Mouse (Mus musculus) heart, embryonic 14.5 days (tissue): Measurements from ENCODE around the gene Papolb. TPM values are rescaled to one million over a fixed set of nuclear protein-coding genes. Genes with fewer than 3 reads are reported as not detected.

Source experiments
- ATAC-seq: fragments of 200-750 bp; cut with Nextera tagmentation; 2 replicates; pipeline ENCODE4 v1.8.0; 2017; ENCODE audit warnings: low read depth, moderate TSS enrichment; ENCODE audit not compliant: insufficient number of reproducible peaks, insufficient read depth, low FRiP score
- H3K27ac ChIP-seq, 2 experiments: fragments of 200-500 bp in 1 of 2; fragments of 300-500 bp in 1 of 2; sonication (generic) in 1 of 2; replicated peaks in 1 of 2; 2 replicates each; pipeline ENCODE4 v1.5.1; 2012 to 2014; ENCODE audit warnings: low read depth in 2 of 2, low read length in 2 of 2, control low read depth in 1 of 2, mild to moderate bottlenecking in 1 of 2, mixed read lengths in 1 of 2; ENCODE audit not compliant: control insufficient read depth in 1 of 2, insufficient read depth in 1 of 2
- H3K27me3 ChIP-seq: fragments of 300-500 bp; sonication (generic); 2 replicates; pipeline ENCODE4 v1.6.1; 2014; ENCODE audit warnings: mild to moderate bottlenecking, low read length, control low read depth; ENCODE audit not compliant: control insufficient read depth, insufficient read depth
- H3K36me3 ChIP-seq: fragments of 300-500 bp; sonication (generic); 2 replicates; pipeline ENCODE4 v1.6.1; 2014; ENCODE audit warnings: mild to moderate bottlenecking, control low read depth, low read length, mixed read lengths; ENCODE audit not compliant: control insufficient read depth, insufficient read depth
- H3K4me1 ChIP-seq, 2 experiments: fragments of 200-500 bp in 1 of 2; fragments of 300-500 bp in 1 of 2; sonication (generic) in 1 of 2; 2 replicates each; pipeline ENCODE4 v1.6.1; 2012 to 2014; ENCODE audit warnings: low read length in 2 of 2, control low read depth in 1 of 2, mixed read lengths in 1 of 2; ENCODE audit not compliant: control insufficient read depth in 2 of 2, insufficient read depth in 2 of 2
- H3K4me2 ChIP-seq: fragments of 300-500 bp; sonication (generic); 2 replicates; pipeline ENCODE4 v1.6.1; 2014; ENCODE audit warnings: mild to moderate bottlenecking, low read length
- H3K4me3 ChIP-seq, 2 experiments: fragments of 200-500 bp in 1 of 2; fragments of 300-500 bp in 1 of 2; sonication (generic) in 1 of 2; 2 replicates each; pipeline ENCODE4 v1.5.1; 2012 to 2014; ENCODE audit warnings: low read length in 2 of 2, mild to moderate bottlenecking in 2 of 2, control low read depth in 1 of 2, low read depth in 1 of 2, moderate library complexity in 1 of 2; ENCODE audit not compliant: control insufficient read depth in 1 of 2, insufficient read depth in 1 of 2
- H3K9ac ChIP-seq: fragments of 300-500 bp; sonication (generic); 2 replicates; pipeline ENCODE4 v1.6.1; 2014; ENCODE audit warnings: mild to moderate bottlenecking, low read length
- H3K9me3 ChIP-seq: fragments of 300-500 bp; sonication (generic); 2 replicates; pipeline ENCODE4 v1.6.1; 2016; ENCODE audit warnings: low read length, control low read depth; ENCODE audit not compliant: control insufficient read depth
- WGBS: fragments of 180-500 bp; shearing (Covaris S2); extraction: QIAGEN DNeasy Blood & Tissue Kit; methylation state at CpG from one replicate; pipeline ENCODE4 v1.1.7; 2014; 5-methylcytosine and 5-hydroxymethylcytosine counted together
- polyA plus RNA-seq: library from polyadenylated mRNA; unstranded; fragments of >200 nt; fragmentation: Nextera tagmentation; extraction: Ambion mirVana; gene quantifications from 2 replicates; pipeline ENCODE4 v1.2.1, GENCODE M21; 2014

Papolb gene
- polyA plus RNA-seq, 1 experiment from 2014 or later = 0.31 TPM

- Histone ChIP-seq H3K27ac (no peak overlapping the region), H3K4me3 (no peak overlapping the region), H3K36me3 (no peaks in the 10 kb centered on the region), H3K9ac (no peak overlapping the region), H3K4me1 (peaks cover 14 to 15% of the 10 kb centered on the region in 2 experiments), H3K4me2 (no peak overlapping the region), H3K9me3 (no peaks in the 10 kb centered on the region), H3K27me3 (no peaks in the 10 kb centered on the region)
- ATAC-seq = no peak
- WGBS = 74% methylated on average over 4 of the region's 4 CpGs
Measured at GRCm38 (mm10) chr5:142512112-142512511, 17.8 kb downstream of the Papolb start.

- Histone ChIP-seq H3K36me3 (no peaks in the 10 kb centered on the region), H3K27ac (no peak overlapping the region), H3K9me3 (no peaks in the 10 kb centered on the region), H3K4me3 (no peak overlapping the region), H3K9ac (peak overlapping the region; percentile 4; the same call in 1 of the 2 replicates), H3K27me3 (no peaks in the 10 kb centered on the region), H3K4me1 (peaks cover 11 to 14% of the 10 kb centered on the region in 2 experiments), H3K4me2 (no peak overlapping the region)
- 57% methylated on average over 7 of the region's 7 CpGs for WGBS
- ATAC-seq = no peak
Measured at GRCm38 (mm10) chr5:142510061-142510414, 19.8 kb downstream of the Papolb start.

DNA sequence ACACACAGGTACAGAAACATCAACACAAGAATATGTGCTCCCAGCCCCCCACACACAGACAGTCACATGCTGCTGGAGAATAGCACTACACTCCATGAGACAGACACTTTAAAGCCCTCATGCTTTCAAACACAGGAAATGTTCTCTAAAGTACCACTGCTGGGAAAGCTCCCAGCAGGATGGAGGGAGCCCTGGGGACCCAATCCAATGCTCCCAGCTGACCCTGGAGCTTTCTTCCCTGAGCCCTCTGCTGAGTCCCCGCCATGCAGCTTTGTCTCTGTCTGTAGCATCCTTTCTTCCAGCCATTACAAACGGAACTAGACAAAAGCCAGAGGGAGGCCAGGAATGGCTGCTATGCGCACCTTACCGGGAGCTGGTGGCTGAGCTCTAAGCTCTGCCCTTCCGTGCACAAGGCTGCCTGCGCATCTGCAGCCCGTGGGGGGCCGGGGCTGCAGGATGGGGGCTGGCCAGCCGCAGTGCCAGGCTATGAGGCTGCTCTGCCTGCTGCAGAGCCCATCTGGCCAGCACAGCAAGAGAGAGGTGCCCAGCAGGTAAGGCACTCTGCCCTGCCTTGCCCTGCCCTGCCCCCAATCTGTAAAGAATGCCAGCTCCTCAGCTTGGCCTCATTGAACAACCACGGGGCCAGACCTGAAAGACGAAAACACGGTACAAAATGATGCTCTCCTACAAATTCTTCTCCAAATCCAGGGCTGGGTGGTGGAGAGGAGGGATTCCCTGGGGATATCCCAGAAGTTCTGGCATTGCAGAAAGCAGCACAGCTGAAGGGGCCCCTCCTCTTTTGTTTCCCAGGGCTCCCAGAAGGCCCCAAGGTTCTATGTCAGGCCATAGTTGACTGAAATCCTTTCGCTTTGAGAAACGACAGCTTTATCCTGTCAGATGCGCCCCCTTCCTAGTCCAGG lies 20.5 kb downstream of the Papolb start:
- Histone ChIP-seq H3K4me3 (no peak overlapping the region), H3K9ac (peak overlapping the region; percentile 4; the same call in 1 of the 2 replicates), H3K27ac (0 out of 4 replicates have a peak overlapping the region, but pooled peaks of 1 of the 2 experiments have one; percentile 11)

GRCm38 (mm10) chr5:142505695-142506423 lies 24.0 kb downstream of the Papolb start:
- no peak for ATAC-seq
- WGBS = 63% methylated on average over 3 of the region's 3 CpGs
- no peaks in the 10 kb centered on the region for H3K9me3 ChIP-seq
- H3K27ac ChIP-seq = no peak overlapping the region
- H3K27me3 ChIP-seq = no peaks in the 10 kb centered on the region
- peaks cover 13 to 18% of the 10 kb centered on the region in 2 experiments for H3K4me1 ChIP-seq
- no peak overlapping the region for H3K9ac ChIP-seq
- no peak overlapping the region for H3K4me2 ChIP-seq
- H3K4me3 ChIP-seq = no peak overlapping the region
- H3K36me3 ChIP-seq = no peaks in the 10 kb centered on the region

More for the DNA sequence above, 20.5 kb downstream of the Papolb start:
- ATAC-seq = no peak
- Histone ChIP-seq H3K36me3 (no peaks in the 10 kb centered on the region), H3K4me2 (peak overlapping the region; percentile 38), H3K9me3 (no peaks in the 10 kb centered on the region), H3K4me1 (peaks cover 11 to 14% of the 10 kb centered on the region in 2 experiments), H3K27me3 (no peaks in the 10 kb centered on the region)
- 19% methylated on average over 15 of the region's 15 CpGs for WGBS

DNA sequence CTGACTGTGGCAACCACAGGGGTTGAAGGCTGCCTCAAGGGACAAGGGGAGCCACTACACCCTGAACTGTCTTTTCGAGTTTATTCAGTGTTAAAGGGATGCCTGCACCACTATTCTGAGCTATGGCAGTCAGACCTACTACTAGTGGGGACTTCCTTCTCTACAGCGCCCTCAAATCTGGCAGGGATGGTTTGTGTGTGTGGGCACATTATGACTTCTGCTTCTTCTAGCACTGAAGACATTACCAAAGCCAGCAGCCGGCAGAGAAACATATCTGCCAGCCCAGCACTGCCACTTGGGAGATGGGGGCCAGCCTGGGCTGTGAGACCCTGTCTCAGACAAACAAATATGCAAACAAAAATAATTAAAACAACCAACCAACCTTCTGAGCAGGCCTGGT lies 25.7 kb downstream of the Papolb start:
- H3K27ac ChIP-seq = no peak overlapping the region

DNA sequence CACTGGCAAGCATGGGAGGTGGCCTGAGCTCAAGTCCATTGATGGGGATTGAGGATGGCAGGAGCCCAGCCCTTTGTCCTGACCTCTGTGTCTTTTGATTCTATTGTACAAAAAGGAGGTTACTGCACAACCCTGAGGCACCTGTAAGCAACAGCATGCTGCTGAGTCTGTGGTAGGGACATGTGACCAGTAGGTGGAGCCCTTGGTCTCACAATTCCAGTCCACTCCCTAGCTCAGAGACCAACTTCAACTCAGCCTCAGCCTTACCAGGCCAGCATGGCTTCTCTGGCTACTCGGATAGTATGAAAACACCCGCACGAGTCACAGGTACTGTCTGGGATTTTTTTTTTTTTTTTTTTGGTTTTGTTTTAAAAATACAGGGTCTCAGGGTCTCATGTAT lies 27.5 kb downstream of the Papolb start:
- no peak overlapping the region for H3K9ac ChIP-seq
- H3K4me3 ChIP-seq = no peak overlapping the region
- H3K27me3 ChIP-seq = no peaks in the 10 kb centered on the region
- H3K4me2 ChIP-seq = no peak overlapping the region
- H3K9me3 ChIP-seq = no peaks in the 10 kb centered on the region
- WGBS = 3% methylated on average over 3 of the region's 3 CpGs
- H3K27ac ChIP-seq = no peak overlapping the region
- peak; percentile 81 for ATAC-seq
- H3K36me3 ChIP-seq = no peaks in the 10 kb centered on the region
- peaks cover 2 to 3% of the 10 kb centered on the region in 2 experiments; a peak in 1 of 4 replicates for H3K4me1 ChIP-seq

More for the DNA sequence above, 25.7 kb downstream of the Papolb start:
- 89% methylated on average over 3 of the region's 3 CpGs for WGBS
- no peak for ATAC-seq
- Histone ChIP-seq H3K9me3 (no peaks in the 10 kb centered on the region), H3K4me3 (no peak overlapping the region), H3K4me1 (peaks cover 3 to 7% of the 10 kb centered on the region in 2 experiments), H3K27me3 (no peaks in the 10 kb centered on the region), H3K36me3 (no peaks in the 10 kb centered on the region), H3K9ac (no peak overlapping the region), H3K4me2 (no peak overlapping the region)

DNA sequence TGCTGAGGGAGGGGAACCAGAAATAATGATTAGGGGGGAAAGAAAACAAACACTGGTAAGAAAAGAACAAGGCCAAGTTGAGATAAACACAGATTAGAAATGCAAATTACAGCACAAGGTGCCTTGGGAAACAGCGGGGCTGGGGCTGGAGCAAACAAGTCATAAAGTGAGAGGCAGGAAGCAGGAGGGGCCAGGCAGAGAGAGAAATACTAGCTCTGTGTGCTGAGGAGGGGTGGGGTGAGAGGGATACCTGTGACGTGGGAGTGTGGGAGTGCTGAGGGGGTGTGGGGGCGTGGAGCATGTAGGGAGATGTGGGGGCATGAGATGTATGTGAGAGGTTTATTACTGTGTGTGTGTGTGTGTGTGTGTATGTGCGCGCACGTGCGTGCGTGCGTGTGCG lies 29.0 kb downstream of the Papolb start:
- Histone ChIP-seq H3K36me3 (no peaks in the 10 kb centered on the region), H3K9ac (no peak overlapping the region), H3K27me3 (no peaks in the 10 kb centered on the region), H3K9me3 (no peaks in the 10 kb centered on the region), H3K4me2 (no peak overlapping the region), H3K4me1 (peaks cover 3 to 4% of the 10 kb centered on the region in 2 experiments; a peak in 1 of 4 replicates), H3K4me3 (no peak overlapping the region), H3K27ac (no peak overlapping the region)
- WGBS = 84% methylated on average over 10 of the region's 10 CpGs
- ATAC-seq = no peak
